Mouse (Mus musculus) limb, embryonic 11.5 days (tissue): ENCODE data around the gene Pik3ip1. TPM values are rescaled to one million over a fixed set of nuclear protein-coding genes. Genes with fewer than 3 reads are reported as not detected.

ENCODE experiments used
- ATAC-seq: fragments of 200-750 bp; cut with Nextera tagmentation; 2 replicates; pipeline ENCODE4 v1.8.0; 2017; ENCODE audit warnings: low read depth; ENCODE audit not compliant: insufficient number of reproducible peaks, low FRiP score, low TSS enrichment
- DNase-seq: peaks from one replicate; pipeline ENCODE4 v3.0.0-alpha.2; 2015; ENCODE audit warnings: low spot score
- H3K27ac ChIP-seq: fragments of 300-500 bp; sonication (generic); replicated peaks from 2 replicates; pipeline ENCODE4 v1.5.1; 2014; ENCODE audit warnings: low read depth, mild to moderate bottlenecking, low read length
- H3K27me3 ChIP-seq: fragments of 300-500 bp; sonication (generic); 2 replicates; pipeline ENCODE4 v1.6.1; 2014; ENCODE audit warnings: mild to moderate bottlenecking, low read length, mixed read lengths; ENCODE audit not compliant: control insufficient read depth, insufficient read depth
- H3K36me3 ChIP-seq: fragments of 300-500 bp; sonication (generic); 2 replicates; pipeline ENCODE4 v1.6.1; 2014; ENCODE audit warnings: mild to moderate bottlenecking, low read length, moderate library complexity, mixed read lengths; ENCODE audit not compliant: control insufficient read depth, insufficient read depth
- H3K4me1 ChIP-seq: fragments of 300-500 bp; sonication (generic); 2 replicates; pipeline ENCODE4 v1.6.1; 2014; ENCODE audit warnings: low read length, mixed read lengths; ENCODE audit not compliant: control insufficient read depth, insufficient read depth
- H3K4me2 ChIP-seq: fragments of 300-500 bp; sonication (generic); 2 replicates; pipeline ENCODE4 v1.6.1; 2014; ENCODE audit warnings: low read depth, mild to moderate bottlenecking, moderate library complexity; ENCODE audit not compliant: severe bottlenecking
- H3K4me3 ChIP-seq: fragments of 300-500 bp; sonication (generic); 2 replicates; pipeline ENCODE4 v1.5.1; 2014; ENCODE audit warnings: low read depth, low read length
- H3K9ac ChIP-seq: fragments of 300-500 bp; sonication (generic); 2 replicates; pipeline ENCODE4 v1.6.1; 2014; ENCODE audit warnings: mild to moderate bottlenecking, low read length
- H3K9me3 ChIP-seq: fragments of 300-500 bp; sonication (generic); 2 replicates; pipeline ENCODE4 v1.6.1; 2016; ENCODE audit warnings: low read length; ENCODE audit not compliant: control insufficient read depth
- WGBS: fragments of 180-500 bp; shearing (Covaris S2); extraction: QIAGEN DNeasy Blood & Tissue Kit; methylation state at CpG from one replicate; pipeline ENCODE4 v1.1.7; 2014; 5-methylcytosine and 5-hydroxymethylcytosine counted together
- polyA plus RNA-seq: library from polyadenylated mRNA; unstranded; fragments of >200 nt; fragmentation: Nextera tagmentation; extraction: Ambion mirVana; gene quantifications from 2 replicates; pipeline ENCODE4 v1.2.1, GENCODE M21; 2014

The Pik3ip1 gene
- polyA plus RNA-seq, 1 experiment from 2014 or later = 10.2 TPM

GRCm38 (mm10) chr11:3370928-3371598 lies 40.9 kb downstream of the Pik3ip1 start:
- 0 out of 2 replicates have a peak overlapping the region, but pooled peaks have one; percentile 23 for H3K27ac ChIP-seq
- H3K36me3 ChIP-seq = no peaks in the 10 kb centered on the region
- 2% methylated on average over 27 of the region's 27 CpGs for WGBS
- peak overlapping the region; percentile 46 for H3K4me3 ChIP-seq
- peak; percentile 89 for ATAC-seq
- DNase-seq = peak; percentile 91
- H3K4me1 ChIP-seq = peaks cover 28% of the 10 kb centered on the region
- peak overlapping the region; percentile 96 for H3K4me2 ChIP-seq
- H3K9me3 ChIP-seq = no peaks in the 10 kb centered on the region
- H3K9ac ChIP-seq = peak overlapping the region; percentile 57
- no peaks in the 10 kb centered on the region for H3K27me3 ChIP-seq

GRCm38 (mm10) chr11:3371599-3372295 lies 41.5 kb downstream of the Pik3ip1 start:
- peak overlapping the region; percentile 57 for H3K9ac ChIP-seq
- H3K4me1 ChIP-seq = peaks cover 28% of the 10 kb centered on the region
- H3K9me3 ChIP-seq = no peaks in the 10 kb centered on the region
- peak overlapping the region; percentile 46 for H3K4me3 ChIP-seq
- WGBS = 26% methylated on average over 7 of the region's 7 CpGs
- 0 out of 2 replicates have a peak overlapping the region, but pooled peaks have one; percentile 23 for H3K27ac ChIP-seq
- DNase-seq (no peak), ATAC-seq (no peak)
- peak overlapping the region; percentile 96 for H3K4me2 ChIP-seq
- no peaks in the 10 kb centered on the region for H3K27me3 ChIP-seq
- H3K36me3 ChIP-seq = no peaks in the 10 kb centered on the region

- H3K4me1 ChIP-seq = peaks cover 28% of the 10 kb centered on the region
- WGBS = 18% methylated on average over 7 of the region's 7 CpGs
- ATAC-seq = no peak
Observed at GRCm38 (mm10) chr11:3373591-3374292, 43.5 kb downstream of the Pik3ip1 start.

GRCm38 (mm10) chr11:3374293-3374645 lies 44.1 kb downstream of the Pik3ip1 start:
- ATAC-seq (no peak), DNase-seq (peak; percentile 67)
- Histone ChIP-seq H3K9me3 (no peaks in the 10 kb centered on the region), H3K4me2 (0 out of 2 replicates have a peak overlapping the region, but pooled peaks have one; percentile 5), H3K36me3 (no peaks in the 10 kb centered on the region), H3K4me1 (peaks cover 25% of the 10 kb centered on the region), H3K27me3 (no peaks in the 10 kb centered on the region), H3K4me3 (no peak overlapping the region), H3K27ac (peak overlapping the region; percentile 38; the same call in 1 of the 2 replicates), H3K9ac (no peak overlapping the region)
- WGBS = 5% methylated on average over 7 of the region's 7 CpGs

More at GRCm38 (mm10) chr11:3373591-3374292, 43.5 kb downstream of the Pik3ip1 start:
- no peak for DNase-seq
- no peaks in the 10 kb centered on the region for H3K27me3 ChIP-seq
- H3K9me3 ChIP-seq = no peaks in the 10 kb centered on the region
- no peak overlapping the region for H3K9ac ChIP-seq
- H3K4me3 ChIP-seq = no peak overlapping the region
- H3K4me2 ChIP-seq = 0 out of 2 replicates have a peak overlapping the region, but pooled peaks have one; percentile 5
- H3K27ac ChIP-seq = peak overlapping the region; percentile 38; the same call in 1 of the 2 replicates
- no peaks in the 10 kb centered on the region for H3K36me3 ChIP-seq

GRCm38 (mm10) chr11:3374741-3375140 lies 44.5 kb downstream of the Pik3ip1 start:
- 28% methylated on average over 12 of the region's 12 CpGs for WGBS
- H3K27ac ChIP-seq = no peak overlapping the region
- H3K27me3 ChIP-seq = no peaks in the 10 kb centered on the region
- H3K4me1 ChIP-seq = peaks cover 22% of the 10 kb centered on the region
- ATAC-seq = no peak
- 0 out of 2 replicates have a peak overlapping the region, but pooled peaks have one; percentile 17 for H3K9ac ChIP-seq
- no peak for DNase-seq
- H3K4me2 ChIP-seq = 0 out of 2 replicates have a peak overlapping the region, but pooled peaks have one; percentile 5
- no peaks in the 10 kb centered on the region for H3K9me3 ChIP-seq
- no peaks in the 10 kb centered on the region for H3K36me3 ChIP-seq
- no peak overlapping the region for H3K4me3 ChIP-seq

- H3K4me3 ChIP-seq = no peak overlapping the region
- H3K27ac ChIP-seq = no peak overlapping the region
- H3K27me3 ChIP-seq = no peaks in the 10 kb centered on the region
- no peak overlapping the region for H3K9ac ChIP-seq
- DNase-seq (no peak), ATAC-seq (no peak)
- no peaks in the 10 kb centered on the region for H3K9me3 ChIP-seq
- H3K4me2 ChIP-seq = no peak overlapping the region
- 91% methylated on average over 4 of the region's 4 CpGs for WGBS
- H3K4me1 ChIP-seq = peaks cover 6% of the 10 kb centered on the region
- H3K36me3 ChIP-seq = no peaks in the 10 kb centered on the region
Observed at GRCm38 (mm10) chr11:3379427-3379826, 49.2 kb downstream of the Pik3ip1 start.

GRCm38 (mm10) chr11:3381148-3381814 lies 51.1 kb downstream of the Pik3ip1 start:
- Histone ChIP-seq H3K36me3 (no peaks in the 10 kb centered on the region), H3K27me3 (no peaks in the 10 kb centered on the region), H3K4me2 (no peak overlapping the region), H3K9me3 (no peaks in the 10 kb centered on the region), H3K4me3 (no peak overlapping the region), H3K27ac (no peak overlapping the region), H3K4me1 (no peaks in the 10 kb centered on the region), H3K9ac (no peak overlapping the region)
- WGBS = 93% methylated on average over 6 of the region's 6 CpGs
- ATAC-seq (no peak), DNase-seq (no peak)
